In genomic region chr4:105101337-105101688, GRCm38 (mm10) we compare ENCODE assay signal across 13 mouse cellular contexts. TPM values are rescaled to one million over a fixed set of nuclear protein-coding genes. Genes with fewer than 3 reads are reported as not detected.
A peak's percentile ranks its signal among the peaks of the same experiment; 100 is the strongest.
DNase-seq lines count a peak whose midpoint lies in the region; ATAC-seq and TF ChIP-seq lines count a peak whose summit lies in the region.
"Had no signal": no experiment of that assay in that cellular context is flagged by ENCODE, and none has a peak within 500 bp of the region (broad histone marks: within the 10 kb centered on the region; RNA-seq: fewer than 3 reads in every experiment).

No protein-coding gene starts in this region.

- no peak overlapping the region for H3K27ac ChIP-seq in hindbrain, postnatal 0 days
- H3K27ac ChIP-seq in hindbrain, embryonic 12.5 days = no peak overlapping the region
- H3K27ac ChIP-seq in midbrain, embryonic 15.5 days = no peak overlapping the region
- H3K27ac ChIP-seq in midbrain, embryonic 14.5 days (replicated peaks; ENCODE audit: low read depth, low read length) = no peak overlapping the region
- H3K27ac ChIP-seq: forebrain, embryonic 10.5 days; liver, embryonic 12.5 days; midbrain, embryonic 12.5 days had no signal

- H3K4me2 ChIP-seq in hindbrain, postnatal 0 days (ENCODE audit: low read depth, low read length) = no peak overlapping the region
- H3K4me2 ChIP-seq in hindbrain, embryonic 12.5 days (replicated peaks) = no peak overlapping the region
- H3K4me2 ChIP-seq in midbrain, embryonic 15.5 days = no peak overlapping the region
- no peak overlapping the region for H3K4me2 ChIP-seq in midbrain, embryonic 14.5 days (ENCODE audit: low read length)
- H3K4me2 ChIP-seq: liver, embryonic 12.5 days; midbrain, embryonic 12.5 days had no signal

- H3K4me1 ChIP-seq in hindbrain, postnatal 0 days (ENCODE audit: insufficient read depth, low read length) = peaks cover 5% of the 10 kb centered on the region; the same call in 1 of the 2 replicates
- H3K4me1 ChIP-seq in hindbrain, embryonic 12.5 days = no peaks in the 10 kb centered on the region
- H3K4me1 ChIP-seq in midbrain, embryonic 15.5 days = 0 out of 2 replicates have a peak, but pooled peaks cover 6% of the 10 kb centered on the region
- no peaks in the 10 kb centered on the region for H3K4me1 ChIP-seq in midbrain, embryonic 14.5 days (ENCODE audit: control insufficient read depth, insufficient read depth, low read length)
- H3K4me1 ChIP-seq: forebrain, embryonic 10.5 days; liver, embryonic 12.5 days had no signal

- no peak for TF ChIP-seq CTCF in hindbrain, postnatal 0 days (IDR thresholded peaks at IDR 0.05; ENCODE audit: low read depth)

- WGBS in hindbrain, postnatal 0 days = 59% methylated on average over 4 of the region's 4 CpGs
- 84% methylated on average over 4 of the region's 4 CpGs for WGBS in hindbrain, embryonic 12.5 days
- WGBS in midbrain, embryonic 15.5 days = 90% methylated on average over 4 of the region's 4 CpGs
- WGBS in midbrain, embryonic 14.5 days = 88% methylated on average over 4 of the region's 4 CpGs

- intact Hi-C loops in heart, postnatal 10 days (cut with DNase I) = no loop called here

- no peaks in the 10 kb centered on the region for H3K36me3 ChIP-seq in hindbrain, postnatal 0 days (ENCODE audit: insufficient read depth, low read length)
- no peaks in the 10 kb centered on the region for H3K36me3 ChIP-seq in hindbrain, embryonic 12.5 days
- no peaks in the 10 kb centered on the region for H3K36me3 ChIP-seq in midbrain, embryonic 15.5 days (replicated peaks)
- H3K36me3 ChIP-seq in midbrain, embryonic 14.5 days (ENCODE audit: control insufficient read depth, insufficient read depth, low read length) = no peaks in the 10 kb centered on the region
- H3K36me3 ChIP-seq: forebrain, embryonic 10.5 days; G1E; liver, embryonic 12.5 days; midbrain, embryonic 12.5 days had no signal

- peak; percentile 88 for DNase-seq in heart, adult 11 months
- DNase-seq in heart, postnatal 10 days = no peak
- DNase-seq in hindbrain, postnatal 0 days (ENCODE audit: low spot score) = no peak
- DNase-seq in midbrain, embryonic 14.5 days = no peak
- no peak for DNase-seq in right cerebral cortex, postnatal 25 days
- DNase-seq: kidney, adult 11 months; right cerebral cortex, postnatal 14 days had no signal

- no peaks in the 10 kb centered on the region for H3K9me3 ChIP-seq in hindbrain, postnatal 0 days (ENCODE audit: low read length)
- no peaks in the 10 kb centered on the region for H3K9me3 ChIP-seq in hindbrain, embryonic 12.5 days (replicated peaks)
- no peaks in the 10 kb centered on the region for H3K9me3 ChIP-seq in midbrain, embryonic 15.5 days
- no peaks in the 10 kb centered on the region for H3K9me3 ChIP-seq in midbrain, embryonic 14.5 days (ENCODE audit: control insufficient read depth, low read length)
- H3K9me3 ChIP-seq: forebrain, embryonic 10.5 days; liver, embryonic 12.5 days; midbrain, embryonic 12.5 days had no signal

- ATAC-seq in hindbrain, postnatal 0 days = peak; percentile 63
- no peak for ATAC-seq in hindbrain, embryonic 12.5 days (ENCODE audit: low FRiP score)
- 0 out of 2 replicates have a peak, but pooled peaks have one; percentile 30 for ATAC-seq in midbrain, embryonic 15.5 days (replicated peaks)
- ATAC-seq in midbrain, embryonic 14.5 days (ENCODE audit: low FRiP score, low TSS enrichment) = no peak
- ATAC-seq: liver, embryonic 12.5 days had no signal

- H3K4me3 ChIP-seq in hindbrain, postnatal 0 days (ENCODE audit: low read length) = no peak overlapping the region
- no peak overlapping the region for H3K4me3 ChIP-seq in hindbrain, embryonic 12.5 days
- no peak overlapping the region for H3K4me3 ChIP-seq in midbrain, embryonic 15.5 days
- H3K4me3 ChIP-seq in midbrain, embryonic 14.5 days (replicated peaks; ENCODE audit: low read depth, low read length) = no peak overlapping the region
- H3K4me3 ChIP-seq: forebrain, embryonic 10.5 days; liver, embryonic 12.5 days; midbrain, embryonic 12.5 days had no signal

- H3K27me3 ChIP-seq in hindbrain, postnatal 0 days (ENCODE audit: insufficient read depth, low read length) = no peaks in the 10 kb centered on the region
- no peaks in the 10 kb centered on the region for H3K27me3 ChIP-seq in hindbrain, embryonic 12.5 days
- H3K27me3 ChIP-seq in midbrain, embryonic 15.5 days (replicated peaks) = no peaks in the 10 kb centered on the region
- H3K27me3 ChIP-seq in midbrain, embryonic 14.5 days (ENCODE audit: control insufficient read depth, insufficient read depth, low read length) = no peaks in the 10 kb centered on the region
- H3K27me3 ChIP-seq: midbrain, embryonic 12.5 days had no signal

- no peak overlapping the region for H3K9ac ChIP-seq in hindbrain, postnatal 0 days (replicated peaks; ENCODE audit: low read length)
- no peak overlapping the region for H3K9ac ChIP-seq in hindbrain, embryonic 12.5 days
- H3K9ac ChIP-seq in midbrain, embryonic 15.5 days = no peak overlapping the region
- H3K9ac ChIP-seq in midbrain, embryonic 14.5 days (replicated peaks; ENCODE audit: low read length) = no peak overlapping the region
- H3K9ac ChIP-seq: liver, embryonic 12.5 days; midbrain, embryonic 12.5 days had no signal

RNA-seq across cellular contexts. Expression of gene Prkaa2, which starts 8.4 kb away (rescaled TPM):
- total RNA-seq in heart, postnatal 10 days (2021) = 10 to 100 TPM; 71.3 to 81.0 TPM
- 16.9 and 19.3 TPM in 2 replicates for total RNA-seq in hindbrain, postnatal 0 days (2014; rRNA removed)
- polyA plus RNA-seq in hindbrain, postnatal 0 days (2015; fragmentation: Nextera tagmentation; extraction: Ambion mirVana) = 10.9 and 13.2 TPM in 2 replicates
- 7.0 and 9.2 TPM in 2 replicates for polyA plus RNA-seq in hindbrain, embryonic 12.5 days (2016; fragmentation: Nextera tagmentation; extraction: Ambion mirVana)
- polyA plus RNA-seq in midbrain, embryonic 15.5 days (2015; fragmentation: Nextera tagmentation; extraction: Ambion mirVana) = 15.4 and 16.8 TPM in 2 replicates
- polyA plus RNA-seq in midbrain, embryonic 14.5 days (2014; fragmentation: Nextera tagmentation; extraction: Ambion mirVana) = 17.8 and 19.4 TPM in 2 replicates
- polyA plus RNA-seq: G1E had no signal

RNA-seq across cellular contexts. Expression of gene Plpp3, which starts 55.8 kb away (rescaled TPM):
- 10 to 100 TPM; 73.2 to 73.9 TPM for total RNA-seq in heart, postnatal 10 days (2021)
- total RNA-seq in hindbrain, postnatal 0 days (2014; rRNA removed) = 167 and 174 TPM in 2 replicates
- polyA plus RNA-seq in hindbrain, postnatal 0 days (2015; fragmentation: Nextera tagmentation; extraction: Ambion mirVana) = 180 and 198 TPM in 2 replicates
- polyA plus RNA-seq in hindbrain, embryonic 12.5 days (2016; fragmentation: Nextera tagmentation; extraction: Ambion mirVana) = 91.5 and 91.7 TPM in 2 replicates
- polyA plus RNA-seq in midbrain, embryonic 15.5 days (2015; fragmentation: Nextera tagmentation; extraction: Ambion mirVana) = 66.3 and 81.9 TPM in 2 replicates
- polyA plus RNA-seq in midbrain, embryonic 14.5 days (2014; fragmentation: Nextera tagmentation; extraction: Ambion mirVana) = 51.7 and 62.4 TPM in 2 replicates
- total RNA-seq: G1E had no signal
- polyA plus RNA-seq: G1E had no signal

Comparison
In these comparisons a context has a peak if more than half of its experiments do, and no peak if none do; other contexts are left out.
1. ATAC-seq: peak in hindbrain, postnatal 0 days (single experiment) and midbrain, embryonic 15.5 days (single experiment); none in hindbrain, embryonic 12.5 days (single experiment) and midbrain, embryonic 14.5 days (single experiment).